Mouse (Mus musculus): Measurements from ENCODE around the gene Lzts2.

Lzts2 gene

GRCm38 (mm10) chr19:45053451-45053850 is 39.2 kb downstream of the Lzts2 start:
- no peak for DNase-seq

- no peak for DNase-seq
Observed at GRCm38 (mm10) chr19:45054892-45055690, 40.9 kb downstream of the Lzts2 start.

DNA sequence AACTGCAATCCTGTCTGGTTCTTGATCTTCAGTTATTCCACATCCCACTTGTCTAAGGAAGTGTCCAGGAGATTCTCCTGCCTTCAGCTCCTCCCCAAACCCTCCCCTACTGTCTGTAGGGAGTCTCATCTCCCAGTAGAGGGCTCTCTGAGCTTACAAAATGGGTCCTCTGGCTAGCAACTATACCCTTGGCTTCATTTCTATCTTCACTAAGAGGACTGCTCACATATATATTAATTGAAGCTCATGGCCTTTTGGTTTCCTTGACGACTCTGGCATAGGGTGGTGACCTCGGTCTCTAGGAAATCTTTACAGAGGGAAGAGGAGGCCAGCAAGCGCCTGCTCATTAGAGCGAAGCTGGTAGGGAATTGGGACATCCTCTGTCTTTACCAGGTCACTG is 42.1 kb downstream of the Lzts2 start:
- peak; percentile 41 for DNase-seq

GRCm38 (mm10) chr19:45056908-45057698 is 42.9 kb downstream of the Lzts2 start:
- no peak for DNase-seq

GRCm38 (mm10) chr19:45057724-45058112 is 43.5 kb downstream of the Lzts2 start:
- no peak for DNase-seq

DNA sequence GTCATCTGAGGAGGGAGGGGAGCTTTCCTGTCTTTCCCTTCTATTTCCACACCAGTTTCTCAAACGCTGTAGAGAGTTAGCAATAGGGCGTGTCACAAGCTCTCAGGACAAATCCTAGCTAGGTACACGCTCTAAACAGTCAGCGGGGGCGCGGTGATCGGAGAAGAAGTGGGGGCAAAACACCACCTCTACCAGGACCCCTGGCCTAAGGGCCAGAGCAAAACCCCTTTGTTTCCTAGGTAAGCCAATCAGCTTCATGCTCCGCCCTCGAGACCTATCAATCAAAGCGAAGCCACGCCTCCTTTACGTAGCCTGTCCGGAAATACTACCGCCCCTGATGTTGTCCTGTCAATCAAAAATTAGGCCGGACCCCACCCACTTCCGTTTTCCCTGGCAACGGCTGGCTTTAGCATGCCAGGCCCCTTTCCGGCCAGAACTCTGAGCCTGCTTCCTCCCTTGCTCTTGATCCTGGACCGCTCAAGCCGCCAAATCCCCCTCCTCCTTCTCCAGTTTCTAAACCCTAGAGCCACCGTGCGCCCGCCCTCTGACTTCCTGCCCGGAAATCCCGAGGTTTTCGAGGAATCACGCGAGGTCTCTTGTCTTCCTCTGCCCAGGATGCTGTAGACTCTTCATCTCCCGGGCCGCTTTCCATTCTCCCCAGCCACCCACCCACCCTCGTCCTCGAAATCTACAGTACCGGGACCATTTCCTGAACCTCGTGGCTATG is 44.1 kb downstream of the Lzts2 start:
- DNase-seq = peak; percentile 96

GRCm38 (mm10) chr19:45058841-45059240 is 44.6 kb downstream of the Lzts2 start:
- no peak for DNase-seq

DNA sequence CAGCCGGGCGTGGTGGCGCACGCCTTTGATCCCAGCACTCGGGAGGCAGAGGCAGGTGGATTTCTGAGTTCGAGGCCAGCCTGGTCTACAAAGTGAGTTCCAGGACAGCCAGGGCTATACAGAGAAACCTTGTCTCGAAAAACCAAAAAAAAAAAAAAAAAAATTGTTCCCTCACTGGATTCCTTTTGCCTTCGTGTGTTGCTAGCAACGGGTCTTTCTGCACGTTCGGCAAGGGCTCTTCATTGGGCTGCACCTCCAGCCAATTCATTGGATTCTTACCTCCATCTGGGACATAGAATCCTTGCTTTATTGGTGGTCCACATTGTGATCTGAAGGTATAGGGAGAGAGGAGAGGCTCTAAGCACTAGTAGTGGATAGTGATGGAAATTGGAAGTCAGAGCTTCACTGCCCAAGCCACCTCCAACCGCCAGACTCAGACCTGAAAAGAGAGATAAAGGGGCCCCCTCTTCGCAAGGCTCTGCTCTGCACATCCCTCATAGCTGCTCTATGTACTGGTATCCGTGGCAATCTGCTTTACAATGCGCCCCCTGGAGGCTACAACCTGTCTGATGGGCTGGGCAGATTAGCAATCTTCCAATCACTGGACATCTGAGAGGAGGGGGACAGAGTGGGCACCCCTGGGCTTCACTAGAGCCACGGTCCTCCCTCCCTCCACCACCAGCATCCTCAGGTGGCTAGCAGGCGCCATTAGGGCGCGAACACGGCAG is 49.5 kb downstream of the Lzts2 start:
- peak; percentile 71 to 81 for DNase-seq

- DNase-seq = no peak
Observed at GRCm38 (mm10) chr19:45065226-45065625, 51.0 kb downstream of the Lzts2 start.

GRCm38 (mm10) chr19:45067170-45067569 is 53.0 kb downstream of the Lzts2 start:
- DNase-seq = no peak

- DNase-seq = no peak
Observed at GRCm38 (mm10) chr19:45067758-45068510, 53.7 kb downstream of the Lzts2 start.

DNA sequence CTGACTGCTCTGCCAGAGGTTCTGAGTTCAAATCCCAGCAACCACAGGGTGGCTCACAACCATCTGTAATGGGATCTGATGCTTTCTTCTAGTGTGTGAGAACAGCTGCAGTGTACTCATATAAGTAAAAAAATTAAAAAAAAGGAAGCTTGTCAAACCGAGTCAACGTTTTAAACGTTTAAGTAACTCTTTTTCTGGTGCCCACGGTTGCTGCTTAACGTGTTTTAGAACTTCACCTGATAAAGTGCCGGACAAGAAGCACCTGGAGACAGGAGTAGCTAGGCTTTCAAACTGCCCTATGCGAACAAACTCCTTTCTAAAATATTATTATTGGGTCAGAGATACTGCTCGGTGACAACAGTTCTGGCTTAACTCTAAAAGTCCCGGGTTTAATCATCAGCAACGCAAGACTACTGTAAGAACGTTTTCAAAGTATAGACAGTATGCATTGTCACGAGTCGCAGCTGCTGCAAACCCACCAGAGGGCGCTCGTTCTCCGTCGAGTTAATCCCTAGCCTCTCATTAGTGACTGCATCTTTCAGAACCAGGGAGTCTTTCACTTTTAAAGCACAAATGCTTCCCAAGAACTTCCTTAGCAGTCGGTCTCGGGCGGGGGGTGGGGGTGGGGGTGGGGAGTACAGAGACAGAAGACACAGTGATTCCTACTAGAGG is 59.8 kb downstream of the Lzts2 start:
- peak; percentile 89 to 92 for DNase-seq

GRCm38 (mm10) chr19:45074580-45075322 is 60.5 kb downstream of the Lzts2 start, which contains the start of gene Kazald1:
TSS of gene Kazald1 (plus strand) at chr19:45075241.
- DNase-seq = peak; percentile 95 to 98

DNA sequence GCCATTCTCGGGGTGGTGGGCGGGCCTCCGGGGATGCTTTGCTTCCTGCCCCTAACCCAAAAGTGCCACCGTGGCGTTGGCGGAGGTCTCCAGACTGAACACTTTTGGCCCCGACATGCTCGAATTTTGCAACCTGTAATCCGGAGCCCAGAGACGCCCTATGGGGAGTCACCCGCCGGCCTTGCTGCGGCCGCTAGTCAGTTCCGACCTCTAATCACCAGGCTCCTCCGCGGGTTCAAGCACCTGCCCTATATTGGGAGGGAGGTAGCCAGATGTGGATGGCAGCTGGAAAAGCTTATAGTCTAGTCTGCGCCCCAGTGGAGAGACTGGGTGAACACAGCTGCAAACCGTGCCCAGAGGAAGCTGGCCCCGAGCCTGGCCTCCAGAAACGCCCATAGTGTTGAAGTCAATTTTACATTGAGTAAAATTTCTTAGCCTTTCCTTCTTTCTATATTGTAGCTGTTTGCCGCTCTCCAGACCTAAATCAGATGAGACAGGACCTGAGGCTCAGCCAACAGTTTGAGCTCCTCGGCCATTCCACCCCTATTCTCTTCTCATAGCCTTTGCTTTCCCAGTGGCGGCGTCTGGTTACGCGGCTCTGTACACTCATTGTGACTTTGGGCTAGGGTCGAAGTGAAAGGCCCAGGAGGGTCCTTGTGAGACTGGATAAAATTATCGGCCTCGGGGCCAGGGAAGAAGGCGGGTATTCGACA is 61.3 kb downstream of the Lzts2 start:
- DNase-seq = peak in 1 of 2 experiments; percentile 25

DNA sequence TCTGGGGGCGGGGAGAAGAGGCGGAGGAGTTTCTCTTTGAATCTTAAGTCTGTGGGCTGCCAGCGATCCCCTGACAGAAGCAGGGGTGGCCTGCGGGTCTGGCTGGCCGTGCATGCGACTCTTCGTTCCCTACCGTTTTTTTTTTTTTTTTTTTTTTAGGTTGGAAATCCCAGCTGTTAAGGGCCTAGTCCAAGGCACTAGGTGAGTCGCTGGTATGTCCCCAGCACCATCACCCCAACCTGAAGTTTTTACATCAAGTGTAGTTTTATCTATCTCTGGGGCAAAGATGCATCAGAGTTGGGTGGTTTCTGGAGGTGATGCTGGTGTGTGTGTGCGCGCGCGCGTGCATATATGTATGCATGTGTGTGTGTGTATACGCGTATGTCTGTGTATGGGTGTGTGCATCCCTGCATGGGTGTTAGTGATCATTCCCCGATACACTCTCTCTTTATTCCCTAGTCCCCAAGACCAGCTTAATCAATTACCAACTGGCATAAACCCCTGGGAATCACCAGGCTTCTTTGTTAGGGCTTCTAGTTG is 61.9 kb downstream of the Lzts2 start:
- DNase-seq = no peak
